Mouse (Mus musculus) midbrain, embryonic 11.5 days (tissue): ENCODE measurements at regions not wholly inside any gene's neighbourhood (a gene's known extent, or its start where the extent isn't known, plus 50 kb on each side); places are given as distances from the start of the nearest gene placed in this dataset.

ENCODE experiments used
- ATAC-seq: fragments of 200-750 bp; cut with Nextera tagmentation; 2 replicates; pipeline ENCODE4 v1.8.0; 2017; ENCODE audit warnings: moderate TSS enrichment, moderate library complexity; ENCODE audit not compliant: low FRiP score
- DNase-seq: peaks from one replicate; pipeline ENCODE4 v3.0.0; 2015; ENCODE audit warnings: low spot score; ENCODE audit errors: missing footprints
- H3K27ac ChIP-seq: fragments of 300-500 bp; sonication (generic); 2 replicates; pipeline ENCODE4 v1.5.1; 2014; ENCODE audit warnings: low read depth, low read length
- H3K27me3 ChIP-seq: fragments of 300-500 bp; sonication (generic); 2 replicates; pipeline ENCODE4 v1.6.1; 2014; ENCODE audit warnings: mild to moderate bottlenecking, low read length, moderate library complexity, mixed read lengths; ENCODE audit not compliant: control insufficient read depth, insufficient read depth
- H3K36me3 ChIP-seq: fragments of 300-500 bp; sonication (generic); 2 replicates; pipeline ENCODE4 v1.6.1; 2014; ENCODE audit warnings: mild to moderate bottlenecking, low read length, moderate library complexity, mixed read lengths; ENCODE audit not compliant: control insufficient read depth, insufficient read depth
- H3K4me1 ChIP-seq: fragments of 300-500 bp; sonication (generic); 2 replicates; pipeline ENCODE4 v1.6.1; 2014; ENCODE audit warnings: low read length; ENCODE audit not compliant: control insufficient read depth, insufficient read depth
- H3K4me2 ChIP-seq: fragments of 300-500 bp; sonication (generic); 2 replicates; pipeline ENCODE4 v1.6.1; 2014; ENCODE audit warnings: mild to moderate bottlenecking, moderate library complexity
- H3K4me3 ChIP-seq: fragments of 300-500 bp; sonication (generic); 2 replicates; pipeline ENCODE4 v1.5.1; 2014; ENCODE audit warnings: low read depth, low read length
- H3K9ac ChIP-seq: fragments of 300-500 bp; sonication (generic); 2 replicates; pipeline ENCODE4 v1.6.1; 2014; ENCODE audit warnings: low read length
- H3K9me3 ChIP-seq: fragments of 300-500 bp; sonication (generic); 2 replicates; pipeline ENCODE4 v1.6.1; 2016; ENCODE audit warnings: low read length; ENCODE audit not compliant: control insufficient read depth
- WGBS: fragments of 180-500 bp; shearing (Covaris S2); extraction: QIAGEN DNeasy Blood & Tissue Kit; methylation state at CpG from one replicate; pipeline ENCODE4 v1.1.7; 2014; 5-methylcytosine and 5-hydroxymethylcytosine counted together

DNA sequence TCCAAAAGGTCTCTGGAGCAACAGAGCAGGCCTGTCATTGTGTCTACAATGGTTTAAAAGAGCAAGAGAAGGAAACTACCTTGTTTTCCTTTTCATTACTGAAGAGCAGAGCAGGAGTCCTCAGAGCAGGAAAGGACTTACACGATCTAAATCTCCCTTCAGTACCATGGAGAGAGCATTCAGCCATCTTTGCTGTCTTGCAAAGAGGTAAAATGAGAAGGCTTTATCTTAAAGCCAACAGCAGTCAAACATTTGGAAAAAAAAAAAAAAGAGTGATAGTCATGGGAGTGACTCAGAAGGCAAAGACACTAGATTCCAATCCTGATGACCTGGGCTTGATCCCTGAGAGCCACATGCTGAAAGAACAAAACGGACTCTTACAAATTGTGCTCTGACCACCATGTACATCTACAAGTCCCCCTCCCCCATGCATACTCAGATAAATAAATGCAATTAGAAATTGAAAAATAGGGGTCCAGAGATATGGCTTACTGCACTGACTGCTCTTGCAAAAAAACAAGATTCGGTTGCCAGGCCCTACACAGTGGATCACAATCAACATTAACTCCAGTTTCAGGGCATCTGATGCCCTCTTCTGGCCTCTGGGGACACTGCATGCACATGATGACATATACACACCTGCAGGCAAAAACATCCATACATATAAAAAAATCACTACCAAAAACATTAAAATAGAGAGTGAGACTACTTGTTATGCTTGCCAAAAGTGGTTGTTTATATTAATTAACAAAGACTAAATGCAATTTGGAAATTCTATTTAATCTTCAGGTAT lies 397.6 kb upstream of the Kif2a start:
- Histone ChIP-seq H3K9me3 (no peaks in the 10 kb centered on the region), H3K4me3 (no peak overlapping the region), H3K27me3 (no peaks in the 10 kb centered on the region), H3K4me1 (no peaks in the 10 kb centered on the region), H3K4me2 (no peak overlapping the region), H3K36me3 (no peaks in the 10 kb centered on the region), H3K27ac (no peak overlapping the region), H3K9ac (no peak overlapping the region)
- ATAC-seq (no peak), DNase-seq (no peak)
- 74% methylated on average over 3 of the region's 3 CpGs for WGBS

DNA sequence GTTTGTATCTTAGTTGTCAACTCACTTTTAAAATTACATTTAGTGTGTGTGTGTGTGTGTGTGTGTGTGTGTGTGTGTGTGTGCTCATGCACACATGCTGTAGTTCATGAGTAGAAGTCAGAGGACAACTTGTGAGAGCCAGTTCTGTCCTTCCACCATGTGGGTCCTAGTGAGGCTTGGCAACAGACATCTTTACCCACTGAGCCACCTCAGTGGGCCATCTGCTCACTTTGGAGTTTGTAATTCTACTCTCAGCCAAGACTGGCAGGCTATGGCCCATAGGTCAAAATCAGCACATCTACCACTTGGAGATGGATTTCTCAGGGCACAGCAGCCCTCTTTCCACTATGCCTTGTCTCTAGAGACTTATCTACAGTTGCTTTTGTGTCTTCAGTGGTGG lies 388.3 kb upstream of the Kif2a start:
- H3K27me3 ChIP-seq = no peaks in the 10 kb centered on the region
- no peak overlapping the region for H3K27ac ChIP-seq
- ATAC-seq = no peak
- no peaks in the 10 kb centered on the region for H3K9me3 ChIP-seq
- no peak overlapping the region for H3K9ac ChIP-seq
- no peak overlapping the region for H3K4me3 ChIP-seq
- H3K36me3 ChIP-seq = no peaks in the 10 kb centered on the region
- H3K4me1 ChIP-seq = no peaks in the 10 kb centered on the region
- DNase-seq = no peak
- no peak overlapping the region for H3K4me2 ChIP-seq

DNA sequence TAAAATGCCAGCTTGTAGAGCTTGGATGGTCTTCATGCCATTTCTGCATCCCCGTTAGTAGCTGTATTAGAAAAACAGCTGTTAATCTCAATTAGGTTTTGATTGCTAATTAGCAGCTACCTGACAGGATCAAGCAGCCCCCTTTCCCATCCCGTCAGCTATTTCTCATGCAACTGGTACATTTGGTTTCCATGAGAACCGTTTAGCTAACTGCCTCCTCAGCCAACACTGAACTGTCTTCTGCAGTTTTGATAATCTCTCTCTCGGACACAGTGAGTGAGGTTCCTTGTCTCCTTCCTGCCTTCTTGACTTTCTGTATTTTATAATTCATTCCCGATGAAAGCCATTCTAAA lies 385.7 kb upstream of the Kif2a start:
- no peak overlapping the region for H3K27ac ChIP-seq
- H3K4me1 ChIP-seq = no peaks in the 10 kb centered on the region
- WGBS = 83% methylated on average over 5 of the region's 5 CpGs
- H3K9me3 ChIP-seq = no peaks in the 10 kb centered on the region
- H3K9ac ChIP-seq = no peak overlapping the region
- DNase-seq (no peak), ATAC-seq (no peak)
- no peaks in the 10 kb centered on the region for H3K36me3 ChIP-seq
- H3K4me2 ChIP-seq = no peak overlapping the region
- H3K4me3 ChIP-seq = no peak overlapping the region
- no peaks in the 10 kb centered on the region for H3K27me3 ChIP-seq

DNA sequence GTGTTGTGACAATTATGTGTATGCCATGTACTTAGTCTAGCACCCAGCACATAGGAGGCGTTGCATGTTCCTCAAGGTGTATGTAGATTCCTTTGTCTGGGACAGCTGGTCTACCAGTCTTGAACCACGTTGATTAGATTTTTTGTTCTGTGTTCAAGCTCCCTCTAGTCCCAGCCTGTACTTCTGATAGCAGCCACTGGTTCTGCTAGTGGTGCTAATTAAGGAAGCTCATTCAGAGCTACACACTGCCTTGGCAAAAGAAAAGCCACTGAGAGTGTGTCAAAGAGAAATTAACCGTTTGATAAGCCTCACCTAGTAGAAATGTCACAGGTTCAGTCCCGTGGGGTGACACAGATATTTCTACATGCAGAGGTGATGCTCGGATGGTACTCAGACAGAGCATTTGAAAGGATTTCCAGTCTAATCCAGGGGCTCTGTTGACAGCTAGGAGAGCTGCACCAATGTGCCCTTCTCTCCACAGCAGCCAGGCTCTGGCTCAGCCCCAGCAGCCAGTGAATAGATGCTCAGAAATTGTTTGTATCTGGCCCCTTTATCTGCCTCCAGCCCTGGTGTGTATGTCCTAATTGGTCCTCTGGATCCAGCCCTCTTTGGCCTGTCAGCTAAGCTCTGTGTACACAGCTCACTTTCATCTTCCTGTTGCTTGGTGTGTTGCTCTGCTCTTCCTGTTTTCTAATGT lies 385.2 kb upstream of the Kif2a start:
- Histone ChIP-seq H3K4me2 (no peak overlapping the region), H3K4me3 (no peak overlapping the region), H3K9ac (no peak overlapping the region), H3K9me3 (no peaks in the 10 kb centered on the region), H3K27me3 (no peaks in the 10 kb centered on the region), H3K4me1 (no peaks in the 10 kb centered on the region), H3K36me3 (no peaks in the 10 kb centered on the region), H3K27ac (no peak overlapping the region)
- WGBS = 85% methylated on average over 5 of the region's 5 CpGs
- no peak for DNase-seq
- no peak for ATAC-seq

DNA sequence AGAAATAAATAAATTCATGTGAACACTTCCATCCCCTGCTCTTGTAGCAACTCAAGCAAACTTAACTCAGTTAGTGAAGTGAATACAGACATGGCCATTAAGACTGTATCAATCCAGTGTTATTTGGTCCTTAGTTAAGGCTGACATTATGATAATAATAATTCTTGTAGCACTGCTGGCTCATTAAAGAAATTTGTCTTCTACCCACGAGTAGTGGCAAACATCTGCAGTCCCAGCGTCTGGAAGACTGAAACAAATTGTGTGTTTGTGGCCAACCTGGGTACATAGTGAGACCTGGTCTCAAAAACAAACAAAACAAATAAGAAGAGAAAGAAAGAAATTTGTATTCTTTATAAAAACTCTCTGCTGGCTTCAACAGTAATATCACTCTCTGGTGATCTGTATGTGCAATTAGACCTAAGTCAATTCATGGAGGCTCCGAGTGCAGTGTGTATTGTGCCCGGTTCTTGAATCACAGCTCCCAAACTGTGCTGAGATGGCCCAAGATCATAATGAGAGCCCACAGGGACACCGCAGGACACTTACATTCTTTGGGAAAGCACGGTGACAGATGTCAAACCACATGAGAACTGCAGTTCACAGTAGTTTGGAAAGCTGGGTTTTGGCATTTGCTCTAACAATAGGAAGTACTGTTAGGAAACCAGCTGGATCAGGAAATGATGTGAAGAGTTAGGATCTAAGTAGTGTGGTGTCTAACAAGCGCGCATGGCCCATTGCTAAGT lies 376.9 kb upstream of the Kif2a start:
- Histone ChIP-seq H3K4me2 (no peak overlapping the region), H3K9ac (no peak overlapping the region), H3K27ac (no peak overlapping the region), H3K4me1 (no peaks in the 10 kb centered on the region), H3K27me3 (no peaks in the 10 kb centered on the region), H3K36me3 (no peaks in the 10 kb centered on the region), H3K9me3 (no peaks in the 10 kb centered on the region), H3K4me3 (no peak overlapping the region)
- no peak for DNase-seq
- WGBS = 69% methylated on average over 8 of the region's 8 CpGs
- ATAC-seq = no peak

DNA sequence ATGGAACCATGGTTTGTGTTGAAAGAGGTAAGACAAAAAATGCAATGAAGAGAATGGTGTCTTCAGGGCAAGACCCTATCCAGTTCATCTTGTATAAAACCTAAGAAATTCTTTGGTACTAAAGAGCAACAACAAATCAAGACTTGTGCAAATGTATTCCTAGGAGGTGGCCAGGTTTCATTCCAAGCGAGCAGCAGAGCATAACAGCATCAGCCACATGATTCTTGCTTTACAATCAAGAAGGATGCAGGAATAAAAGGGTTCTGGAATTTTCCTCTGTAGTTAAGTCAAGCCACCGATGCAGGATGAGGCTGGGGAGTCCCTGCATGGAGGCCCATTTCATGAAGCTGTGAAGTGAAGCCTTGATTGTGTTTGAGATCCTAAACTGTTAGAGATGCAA lies 374.1 kb upstream of the Kif2a start:
- 85% methylated on average over 2 of the region's 2 CpGs for WGBS
- DNase-seq (no peak), ATAC-seq (no peak)

DNA sequence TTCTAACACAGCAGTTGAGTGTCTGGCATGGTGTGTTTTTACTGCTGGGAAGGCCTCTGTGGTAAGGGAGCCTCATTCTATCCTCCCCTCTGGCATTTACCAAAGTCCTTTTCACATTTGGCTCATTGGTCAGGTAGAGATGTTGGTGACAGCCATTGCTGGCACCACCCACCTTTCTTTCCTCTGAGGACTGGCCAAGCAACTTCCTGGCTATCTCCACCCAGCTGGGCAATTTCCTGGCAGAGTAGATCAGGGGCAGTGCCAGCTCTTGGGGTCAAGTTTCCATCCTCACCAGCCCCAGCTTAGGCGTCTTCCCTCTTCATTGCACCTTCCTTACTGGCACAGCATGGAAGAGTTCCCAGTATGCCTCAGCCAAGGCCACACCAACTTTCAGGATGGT lies 372.5 kb upstream of the Kif2a start:
- H3K27me3 ChIP-seq = no peaks in the 10 kb centered on the region
- no peak overlapping the region for H3K4me3 ChIP-seq
- no peak overlapping the region for H3K9ac ChIP-seq
- no peak for DNase-seq
- no peaks in the 10 kb centered on the region for H3K9me3 ChIP-seq
- WGBS = 81% methylated on average over 1 of the region's 1 CpGs
- H3K27ac ChIP-seq = no peak overlapping the region
- H3K4me1 ChIP-seq = no peaks in the 10 kb centered on the region
- no peak for ATAC-seq
- H3K4me2 ChIP-seq = no peak overlapping the region
- H3K36me3 ChIP-seq = no peaks in the 10 kb centered on the region

More for the DNA sequence above, 374.1 kb upstream of the Kif2a start:
- no peak overlapping the region for H3K27ac ChIP-seq
- no peaks in the 10 kb centered on the region for H3K4me1 ChIP-seq
- no peaks in the 10 kb centered on the region for H3K9me3 ChIP-seq
- H3K27me3 ChIP-seq = no peaks in the 10 kb centered on the region
- no peak overlapping the region for H3K4me3 ChIP-seq
- no peak overlapping the region for H3K4me2 ChIP-seq
- no peak overlapping the region for H3K9ac ChIP-seq
- H3K36me3 ChIP-seq = no peaks in the 10 kb centered on the region

DNA sequence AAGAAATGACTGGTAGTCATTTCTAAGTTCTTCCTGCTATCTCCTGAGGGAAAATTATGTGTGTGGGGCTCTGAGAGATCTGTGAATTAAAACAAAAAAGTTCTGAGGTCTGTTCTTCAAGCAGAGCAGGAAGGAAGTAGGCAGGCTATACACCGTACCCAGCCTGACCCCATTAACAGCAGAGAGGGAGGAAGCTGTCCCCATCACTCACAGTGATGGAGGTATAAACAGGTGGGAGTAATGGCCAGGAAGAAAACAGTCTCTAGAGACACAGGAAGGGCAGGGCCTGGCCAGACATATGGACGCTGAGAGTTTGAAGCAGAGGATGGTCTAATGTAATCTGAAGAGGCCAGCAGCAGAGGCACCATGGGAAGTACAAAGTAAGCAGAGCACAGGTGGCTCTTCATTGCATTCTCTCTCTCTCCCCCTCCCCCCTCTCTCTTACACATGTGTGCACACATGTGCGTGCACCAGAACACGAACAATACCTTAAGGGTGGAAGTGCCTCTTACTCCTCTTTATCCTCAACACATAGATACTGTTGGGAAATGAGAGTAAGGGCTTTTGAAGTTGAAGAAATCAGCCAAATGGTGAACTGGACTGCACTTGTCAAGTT lies 367.7 kb upstream of the Kif2a start:
- Histone ChIP-seq H3K27me3 (no peaks in the 10 kb centered on the region), H3K9ac (no peak overlapping the region), H3K36me3 (no peaks in the 10 kb centered on the region), H3K4me2 (no peak overlapping the region), H3K27ac (no peak overlapping the region), H3K4me1 (no peaks in the 10 kb centered on the region), H3K4me3 (no peak overlapping the region), H3K9me3 (no peaks in the 10 kb centered on the region)
- no peak for ATAC-seq
- 84% methylated on average over 4 of the region's 4 CpGs for WGBS
- no peak for DNase-seq

DNA sequence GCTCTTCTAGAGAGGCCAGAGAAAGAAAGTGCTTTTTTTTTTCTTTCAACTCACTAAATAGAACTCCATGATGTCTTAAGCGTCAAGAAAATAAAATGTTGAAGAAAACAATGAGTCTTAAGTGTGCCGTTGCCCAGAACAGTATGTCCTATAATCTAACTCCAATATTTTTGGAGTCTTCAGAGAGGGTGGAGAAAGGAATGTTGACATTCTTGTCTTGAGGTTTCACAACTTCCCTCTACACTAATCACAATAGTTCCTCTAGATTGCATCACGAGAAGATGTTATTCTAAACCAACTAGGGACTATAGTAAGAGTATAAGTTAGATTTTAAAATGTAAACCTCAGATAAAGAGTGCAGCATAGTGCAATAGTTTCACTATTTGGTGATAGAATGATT lies 367.1 kb upstream of the Kif2a start:
- H3K9ac ChIP-seq = no peak overlapping the region
- no peaks in the 10 kb centered on the region for H3K36me3 ChIP-seq
- no peaks in the 10 kb centered on the region for H3K4me1 ChIP-seq
- H3K9me3 ChIP-seq = no peaks in the 10 kb centered on the region
- H3K27me3 ChIP-seq = no peaks in the 10 kb centered on the region
- no peak overlapping the region for H3K4me3 ChIP-seq
- ATAC-seq (no peak), DNase-seq (no peak)
- WGBS = 79% methylated on average over 3 of the region's 3 CpGs
- no peak overlapping the region for H3K27ac ChIP-seq
- no peak overlapping the region for H3K4me2 ChIP-seq
